Mouse (Mus musculus) ES-Bruce4 (cell line): ENCODE data around the gene Kcnk5.

Source experiments
- CTCF ChIP-seq: IDR thresholded peaks from one replicate; pipeline ENCODE4 v1.8.1; 2011; ENCODE audit warnings: low read depth, low read length
- POLR2A ChIP-seq: IDR thresholded peaks from one replicate; pipeline ENCODE4 v1.8.1; 2011; ENCODE audit warnings: low read length; ENCODE audit not compliant: insufficient read depth

DNA sequence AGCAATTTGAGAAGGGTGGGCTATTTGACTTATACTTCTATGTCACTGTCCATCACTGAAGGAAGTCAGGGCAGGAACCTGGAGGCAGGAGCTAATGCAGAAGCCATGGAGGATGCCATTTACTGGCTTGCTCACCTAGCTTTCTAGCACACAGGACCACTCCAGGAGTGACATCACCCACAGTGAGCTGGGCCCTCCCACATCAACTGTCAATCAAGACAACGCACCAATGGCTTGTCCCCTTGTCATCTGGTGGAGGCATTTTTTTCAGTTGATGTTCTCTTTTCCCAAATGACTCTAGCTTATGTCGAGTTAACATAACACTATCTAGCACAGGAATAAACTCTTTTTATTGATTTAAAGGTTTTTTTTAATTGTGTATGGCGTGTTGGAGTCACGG is 12.4 kb downstream of the Kcnk5 start:
- TF ChIP-seq CTCF (no peak), POLR2A (no peak)
